Mouse (Mus musculus): Measurements from ENCODE around the gene Zc3h13. TPM values are rescaled to one million over a fixed set of nuclear protein-coding genes. Genes with fewer than 3 reads are reported as not detected.

Zc3h13 gene
- 33.1 and 47.9 TPM in 2 replicates for polyA plus RNA-seq (2012; rRNA removed)

GRCm38 (mm10) chr14:75284193-75284915 is at the start of gene Zc3h13:
TSS of gene Zc3h13 (plus strand) at chr14:75284373.

GRCm38 (mm10) chr14:75242087-75242486 is 42.1 kb upstream of the Zc3h13 start, which contains the start of gene Cpb2:
TSS of gene Cpb2 (plus strand) at chr14:75242287.

Other genes starting within 250 kb of the Zc3h13 start
- gene Lrrc63, start 153.5 kb upstream of the Zc3h13 start, polyA plus RNA-seq (2012; rRNA removed) = 0.04 and 0.15 TPM in 2 replicates
- 11.4 and 13.9 TPM in 2 replicates for gene Lcp1, start 153.3 kb upstream of the Zc3h13 start, polyA plus RNA-seq (2012; rRNA removed)
- 1.6 and 3.6 TPM in 2 replicates for gene Cpb2, start 42.1 kb upstream of the Zc3h13 start, polyA plus RNA-seq (2012; rRNA removed)
- 2.1 and 2.8 TPM in 2 replicates for gene Siah3, start 171.6 kb downstream of the Zc3h13 start, polyA plus RNA-seq (2012; rRNA removed)